Mouse (Mus musculus) MEL (cell line): ENCODE results near the gene Pou6f1. TPM values are rescaled to one million over a fixed set of nuclear protein-coding genes. Genes with fewer than 3 reads are reported as not detected.

Experiments
- DNase-seq: peaks from one replicate; pipeline ENCODE4 v3.0.0; 2011; ENCODE audit warnings: low read depth, low spot score
- H3K27ac ChIP-seq: 2 replicates; pipeline ENCODE4 v1.5.1; 2012; ENCODE audit warnings: low read depth, mild to moderate bottlenecking, control low read depth, low read length, moderate library complexity; ENCODE audit not compliant: control insufficient read depth
- H3K27me3 ChIP-seq, 2 experiments: fragments of 150-350 bp in 1 of 2; sonication (generic) in 1 of 2; 2 replicates each; pipeline ENCODE4 v1.6.1; 2012; ENCODE audit warnings: low read length in 2 of 2, mild to moderate bottlenecking in 2 of 2, improper control_type of control experiment in 1 of 2, moderate library complexity in 1 of 2; ENCODE audit not compliant: insufficient read depth in 2 of 2, control insufficient read depth in 1 of 2
- H3K36me3 ChIP-seq, 2 experiments: 2 replicates each; pipeline ENCODE4 v1.6.1; 2012 to 2014; ENCODE audit warnings: low read length in 2 of 2, improper control_type of control experiment in 1 of 2, inconsistent platforms in 1 of 2, mild to moderate bottlenecking in 1 of 2; ENCODE audit not compliant: insufficient read depth in 2 of 2, control insufficient read depth in 1 of 2
- H3K4me1 ChIP-seq, 2 experiments: fragments of 150-350 bp in 1 of 2; sonication (generic) in 1 of 2; 2 replicates each; pipeline ENCODE4 v1.6.1; 2012; ENCODE audit warnings: low read length in 2 of 2, improper control_type of control experiment in 1 of 2, mild to moderate bottlenecking in 1 of 2; ENCODE audit not compliant: insufficient read depth in 2 of 2, control insufficient read depth in 1 of 2
- H3K4me3 ChIP-seq, 2 experiments: fragments of 150-350 bp in 1 of 2; sonication (generic) in 1 of 2; 2 replicates each; pipeline ENCODE4 v1.5.1; 2012; ENCODE audit warnings: low read depth in 2 of 2, low read length in 2 of 2, mild to moderate bottlenecking in 2 of 2, moderate library complexity in 2 of 2, control low read depth in 1 of 2, improper control_type of control experiment in 1 of 2; ENCODE audit not compliant: control insufficient read depth in 1 of 2, insufficient read depth in 1 of 2
- H3K79me2 ChIP-seq: 2 replicates; pipeline ENCODE4 v1.6.1; 2012; ENCODE audit warnings: mild to moderate bottlenecking, low read length, moderate library complexity; ENCODE audit not compliant: control insufficient read depth, poor library complexity, insufficient read depth
- H3K9ac ChIP-seq: 2 replicates; pipeline ENCODE4 v1.6.1; 2012; ENCODE audit warnings: low read depth, mild to moderate bottlenecking, control low read depth, low read length, moderate library complexity; ENCODE audit not compliant: control insufficient read depth, poor library complexity, severe bottlenecking
- H3K9me3 ChIP-seq: fragments of 150-350 bp; sonication (generic); replicated peaks from 2 replicates; pipeline ENCODE4 v1.6.1; 2012; ENCODE audit warnings: mild to moderate bottlenecking, low read length, improper control_type of control experiment, moderate library complexity; ENCODE audit not compliant: insufficient read depth
- CTCF ChIP-seq, 3 experiments: IDR thresholded peaks in 2 of 3; conservative IDR thresholded peaks in 1 of 3; 2 replicates each; pipeline ENCODE4 v1.5.1; 2011 to 2012; ENCODE audit warnings: low read length in 3 of 3, low read depth in 2 of 3, mild to moderate bottlenecking in 2 of 3, improper control_type of control experiment in 1 of 3, inconsistent platforms in 1 of 3, mixed read lengths in 1 of 3, moderate library complexity in 1 of 3; ENCODE audit not compliant: control insufficient read depth in 1 of 3, insufficient read depth in 1 of 3, poor library complexity in 1 of 3, severe bottlenecking in 1 of 3
- E2F4 ChIP-seq: IDR thresholded peaks from 2 replicates; pipeline ENCODE4 v1.6.1; 2011; ENCODE audit warnings: low read depth, low read length, improper control_type of control experiment, borderline replicate concordance
- ELF1 ChIP-seq: IDR thresholded peaks from 2 replicates; pipeline ENCODE4 v1.6.1; 2014; ENCODE audit warnings: low read depth, mild to moderate bottlenecking, inconsistent platforms, low read length, improper control_type of control experiment, moderate library complexity
- ETS1 ChIP-seq: IDR thresholded peaks from 2 replicates; pipeline ENCODE4 v1.6.1; 2012; ENCODE audit warnings: low read depth, mild to moderate bottlenecking, inconsistent platforms, low read length, improper control_type of control experiment, moderate library complexity
- MAFK ChIP-seq: IDR thresholded peaks from 2 replicates; pipeline ENCODE4 v1.6.1; 2011; ENCODE audit warnings: low read depth, mild to moderate bottlenecking, low read length, improper control_type of control experiment, borderline replicate concordance
- MAZ ChIP-seq: IDR thresholded peaks from 2 replicates; pipeline ENCODE4 v1.6.1; 2012; ENCODE audit warnings: low read depth, mild to moderate bottlenecking, inconsistent platforms, low read length, improper control_type of control experiment
- MEF2A ChIP-seq: IDR thresholded peaks from 2 replicates; pipeline ENCODE4 v1.6.1; 2014; ENCODE audit warnings: low read depth, mild to moderate bottlenecking, inconsistent platforms, low read length, improper control_type of control experiment; ENCODE audit not compliant: poor library complexity, insufficient replicate concordance, severe bottlenecking; ENCODE audit errors: extremely low read depth
- MXI1 ChIP-seq: IDR thresholded peaks from 2 replicates; pipeline ENCODE4 v1.6.1; 2011; ENCODE audit warnings: mild to moderate bottlenecking, low read depth, low read length, improper control_type of control experiment
- NRF1 ChIP-seq: IDR thresholded peaks from 2 replicates; pipeline ENCODE4 v1.6.1; 2014; ENCODE audit warnings: low read depth, mild to moderate bottlenecking, inconsistent platforms, low read length, improper control_type of control experiment, moderate library complexity; ENCODE audit not compliant: poor library complexity, insufficient read depth, severe bottlenecking
- POLR2A ChIP-seq, 2 experiments: IDR thresholded peaks; 2 replicates each; pipeline ENCODE4 v1.6.1; 2011 to 2012; ENCODE audit warnings: low read length in 2 of 2, mild to moderate bottlenecking in 2 of 2, control low read depth in 1 of 2, improper control_type of control experiment in 1 of 2, low read depth in 1 of 2, moderate library complexity in 1 of 2; ENCODE audit not compliant: control insufficient read depth in 1 of 2, insufficient read depth in 1 of 2, poor library complexity in 1 of 2
- RCOR1 ChIP-seq: IDR thresholded peaks from 2 replicates; pipeline ENCODE4 v1.6.1; 2012; ENCODE audit warnings: low read depth, mild to moderate bottlenecking, inconsistent platforms, low read length, improper control_type of control experiment
- SIN3A ChIP-seq: IDR thresholded peaks from 2 replicates; pipeline ENCODE4 v1.6.1; 2012; ENCODE audit warnings: low read length, improper control_type of control experiment, inconsistent platforms
- TCF12 ChIP-seq: IDR thresholded peaks from 2 replicates; pipeline ENCODE4 v1.6.1; 2014; ENCODE audit warnings: low read depth, mild to moderate bottlenecking, inconsistent platforms, low read length, improper control_type of control experiment, moderate library complexity
- UBTF ChIP-seq: IDR thresholded peaks from 2 replicates; pipeline ENCODE4 v1.6.1; 2012; ENCODE audit warnings: low read depth, mild to moderate bottlenecking, inconsistent platforms, low read length, improper control_type of control experiment, moderate library complexity, borderline replicate concordance; ENCODE audit not compliant: insufficient read depth
- USF1 ChIP-seq: IDR thresholded peaks from 2 replicates; pipeline ENCODE4 v1.6.1; 2014; ENCODE audit warnings: low read depth, mild to moderate bottlenecking, inconsistent platforms, low read length, improper control_type of control experiment, moderate library complexity
- USF2 ChIP-seq, 2 experiments: IDR thresholded peaks; 2 replicates each; pipeline ENCODE4 v1.6.1; 2011 to 2012; ENCODE audit warnings: improper control_type of control experiment in 2 of 2, low read length in 2 of 2, borderline replicate concordance in 1 of 2, inconsistent platforms in 1 of 2, low read depth in 1 of 2, mild to moderate bottlenecking in 1 of 2; ENCODE audit not compliant: insufficient read depth in 1 of 2
- ZC3H11A ChIP-seq: IDR thresholded peaks from 2 replicates; pipeline ENCODE4 v1.6.1; 2012; ENCODE audit warnings: low read depth, mild to moderate bottlenecking, inconsistent platforms, low read length, improper control_type of control experiment
- ZNF384 ChIP-seq: IDR thresholded peaks from 2 replicates; pipeline ENCODE4 v1.6.1; 2012; ENCODE audit warnings: low read depth, mild to moderate bottlenecking, inconsistent platforms, low read length, improper control_type of control experiment
- polyA plus RNA-seq, 2 experiments: library from polyadenylated mRNA; stranded (reverse) in 1 of 2; unstranded in 1 of 2; fragments of >175 nt in 1 of 2; fragments of >200 nt in 1 of 2; gene quantifications; 2 replicates each; pipeline versions ENCODE4 v1.2.1 to v1.2.4; 2012; ENCODE audit warnings: low replicate concordance in 2 of 2, low read depth in 1 of 2; ENCODE audit not compliant: insufficient read length in 2 of 2, insufficient read depth in 1 of 2, missing spikeins in 1 of 2
- total RNA-seq: library from RNA; depleted of rRNA; stranded (reverse); fragments of 300-350 nt; gene quantifications from 2 replicates; pipeline ENCODE4 v1.2.3, GENCODE M21; 2012

Gene Pou6f1
- total and polyA plus RNA-seq, 3 experiments, result 0.46 to 2.5 TPM; not detected in 1

DNA sequence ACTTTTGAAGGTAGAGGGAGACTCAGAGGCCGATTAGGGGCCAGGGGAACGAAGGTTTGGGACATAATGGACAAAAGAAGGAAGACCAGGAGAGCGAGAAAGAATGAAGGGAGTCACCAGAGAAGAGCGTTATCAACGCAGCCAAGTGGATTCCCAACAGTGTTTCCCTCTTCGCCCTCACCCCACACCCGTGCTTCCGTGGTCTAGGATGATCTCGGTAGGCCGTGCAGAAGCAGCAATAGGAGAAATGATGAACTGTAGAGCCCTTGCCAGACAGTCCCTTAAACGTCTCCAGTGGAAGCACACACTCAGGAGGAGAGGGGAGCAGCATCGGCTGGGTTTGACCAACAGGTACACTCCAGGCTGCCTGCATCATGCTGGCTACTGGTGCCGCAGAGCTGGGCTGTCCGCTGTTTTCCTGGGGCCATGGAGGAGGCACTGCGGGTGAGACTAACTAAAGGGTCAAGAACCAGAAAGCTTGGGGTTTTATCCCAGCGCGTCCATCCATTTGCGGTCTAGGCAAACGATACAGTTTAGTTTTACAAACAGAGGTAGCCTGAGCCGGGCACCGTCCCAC is 1.0 kb upstream of the Pou6f1 start:
- Histone ChIP-seq H3K27me3 (peaks cover 0 to 4% of the 10 kb centered on the region in 2 experiments; a peak in 2 of 4 replicates), H3K9ac (no peak overlapping the region), H3K4me1 (peaks cover 6 to 20% of the 10 kb centered on the region in 2 experiments), H3K36me3 (peaks cover 0 to 8% of the 10 kb centered on the region in 2 experiments; a peak in 1 of 4 replicates), H3K9me3 (no peaks in the 10 kb centered on the region), H3K27ac (no peak overlapping the region), H3K79me2 (no peaks in the 10 kb centered on the region; the same call in 1 of the 2 replicates), H3K4me3 (no peak overlapping the region)
- TF ChIP-seq RCOR1 (no peak), USF2 (IDR thresholded peaks at IDR 0.05; ENCODE audit: borderline replicate concordance in 1 of 2, insufficient read depth in 1 of 2, low read depth in 1 of 2, low read length in 2 of 2) (0 out of 4 replicates have a peak, but pooled peaks of 1 of the 2 experiments have one; percentile 12), SIN3A (no peak), MAFK (no peak)
- no peak for DNase-seq

- H3K36me3 ChIP-seq, result peaks cover 0 to 8% of the 10 kb centered on the region in 2 experiments; a peak in 1 of 4 replicates
- peak overlapping the region; percentile 60 to 96 for H3K4me3 ChIP-seq
- no peak overlapping the region for H3K27ac ChIP-seq
- peaks cover 0 to 4% of the 10 kb centered on the region in 2 experiments; a peak in 2 of 4 replicates for H3K27me3 ChIP-seq
- no peaks in the 10 kb centered on the region; the same call in 1 of the 2 replicates for H3K79me2 ChIP-seq
- TF ChIP-seq CTCF (IDR thresholded peaks at IDR 0.05 in 2 of 3, conservative IDR thresholded peaks at IDR 0.05 in 1 of 3; ENCODE audit: control insufficient read depth in 1 of 3, insufficient read depth in 1 of 3, low read depth in 2 of 3, low read length in 3 of 3, poor library complexity in 1 of 3, severe bottlenecking in 1 of 3) (peak in 2 of 3 experiments; percentile 45 to 54; a peak in 5 of 6 replicates), E2F4 (no peak), USF1 (no peak), POLR2A (IDR thresholded peaks at IDR 0.05; ENCODE audit: control insufficient read depth in 1 of 2, insufficient read depth in 1 of 2, low read depth in 1 of 2, low read length in 2 of 2, poor library complexity in 1 of 2) (no peak), MAZ (peak; percentile 90), NRF1 (no peak), TCF12 (no peak), ZC3H11A (no peak), ZNF384 (peak; percentile 87), MEF2A (no peak), ETS1 (0 out of 2 replicates have a peak, but pooled peaks have one; percentile 33), UBTF (0 out of 2 replicates have a peak, but pooled peaks have one; percentile 19), ELF1 (no peak), MXI1 (peak; percentile 13; the same call in 1 of the 2 replicates)
- H3K4me1 ChIP-seq, result peaks cover 6 to 15% of the 10 kb centered on the region in 2 experiments
- H3K9me3 ChIP-seq, result no peaks in the 10 kb centered on the region
- DNase-seq, result peak; percentile 85
- peak overlapping the region; percentile 65 for H3K9ac ChIP-seq
Observed at GRCm38 (mm10) chr15:100600047-100600695, 387 bp upstream of the Pou6f1 start.
